Mouse (Mus musculus) erythroblast, embryonic 14.5 days (primary cell): ENCODE data around the gene Slc25a17.

Experiments used
- GATA1 ChIP-seq: IDR thresholded peaks from 2 replicates; pipeline ENCODE4 v1.6.1; 2012; ENCODE audit warnings: low read length, inconsistent platforms, mixed read lengths
- TAL1 ChIP-seq: IDR thresholded peaks from 3 replicates; pipeline ENCODE4 v1.6.1; 2012; ENCODE audit warnings: low read length, inconsistent platforms, mixed read lengths

DNA sequence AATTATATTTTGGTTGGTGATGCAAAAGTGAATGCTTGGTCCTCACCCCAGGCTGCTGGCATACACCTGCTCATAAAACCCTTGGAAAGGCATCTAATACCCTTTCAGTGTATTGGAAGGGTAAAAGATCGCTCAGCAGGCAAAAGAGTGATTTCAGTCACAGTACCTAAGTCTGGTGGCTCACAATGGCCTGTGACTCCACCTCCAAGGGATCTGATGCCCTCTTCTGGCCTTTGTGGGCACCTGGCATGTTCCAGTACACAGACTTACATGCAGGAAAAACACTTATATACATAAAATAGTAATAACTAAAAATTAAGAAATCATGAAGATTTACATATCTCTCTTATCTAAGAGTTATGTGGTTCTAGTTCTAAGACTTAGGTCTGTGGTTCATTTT, 8.0 kb downstream of the Slc25a17 start:
- TF ChIP-seq GATA1 = no peak
- no peak for TF ChIP-seq TAL1
